Mouse (Mus musculus) urinary bladder, postnatal 0 days (tissue): Measurements from ENCODE around the gene Eif3j1. TPM values are rescaled to one million over a fixed set of nuclear protein-coding genes. Genes with fewer than 3 reads are reported as not detected.

Experiments used
- microRNA-seq: library from miRNA; unstranded; fragments of <30 nt; microRNA quantifications from one replicate; pipeline ENCODE4, GENCODE M21; 2016
- polyA plus RNA-seq: library from polyadenylated mRNA; unstranded; fragments of >200 nt; fragmentation: Nextera tagmentation; extraction: Ambion mirVana; gene quantifications from 2 replicates; pipeline ENCODE4 v1.2.1, GENCODE M21; 2015

Gene Eif3j1
- 7.7 and 8.7 TPM in 2 replicates for polyA plus RNA-seq

DNA sequence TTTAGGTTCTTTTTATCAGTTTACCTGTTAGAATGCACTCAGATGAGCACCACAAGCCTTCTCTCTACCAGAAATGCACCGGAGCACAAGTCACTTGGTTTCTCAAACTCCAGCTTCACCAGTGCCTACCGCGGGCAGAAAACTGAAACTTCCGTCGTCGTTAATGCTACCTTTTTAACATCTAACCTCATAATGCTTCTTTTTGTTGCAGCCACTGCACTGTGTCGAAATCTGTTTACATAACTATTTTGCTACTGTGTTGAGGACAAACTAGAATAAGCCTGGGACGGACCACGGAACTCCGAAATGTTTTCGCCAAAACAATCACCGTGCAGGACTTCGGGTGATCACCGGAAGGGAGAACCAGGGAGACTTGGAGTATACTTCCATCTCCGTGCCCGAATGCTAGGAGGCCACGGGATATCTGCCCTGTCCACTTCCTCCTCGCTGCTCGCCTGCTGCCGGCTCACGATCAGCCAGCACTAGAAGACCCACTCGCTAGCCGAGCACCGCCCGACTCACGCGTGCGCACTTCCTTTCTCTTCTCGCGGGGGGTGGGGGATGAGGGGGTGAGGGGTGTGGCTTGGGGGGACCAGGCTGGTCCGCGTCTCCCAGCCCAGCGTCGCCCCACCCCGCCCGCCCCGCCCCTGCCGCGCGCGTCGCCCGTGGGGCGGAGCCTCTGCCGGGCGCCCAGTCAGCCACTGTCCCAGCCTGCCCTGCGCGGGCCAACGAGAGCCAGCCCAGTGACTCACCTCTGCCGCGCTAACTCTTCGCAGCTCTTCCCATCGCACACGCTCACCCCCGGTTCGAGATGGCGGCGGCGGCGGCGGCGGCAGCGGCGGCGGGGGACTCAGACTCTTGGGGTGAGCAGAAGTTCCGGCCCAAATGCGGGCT, at the start of gene Eif3j1:
Gene Eif3j1 (plus strand): TSS at position 685 of the 894 bp plus-strand sequence.

Small RNA genes lying within 50 kb of the gene (microRNA-seq; reads per million reads assigned to microRNA genes)
- not detected for gene Gm47314

Other genes with a start within 250 kb of the Eif3j1 start
- gene Frmd5, start 221.5 kb upstream of the Eif3j1 start, polyA plus RNA-seq: 2.9 and 4.0 TPM in 2 replicates
- gene Casc4, start 161.6 kb upstream of the Eif3j1 start, polyA plus RNA-seq: 13.8 and 17.6 TPM in 2 replicates
- 19.7 and 26.0 TPM in 2 replicates for gene Ctdspl2, start 72.5 kb upstream of the Eif3j1 start, polyA plus RNA-seq
- gene Mageb3, start 72.5 kb upstream of the Eif3j1 start, polyA plus RNA-seq: 0.08 TPM in 1 of 2 replicates, not detected in the other
- 4.4 and 4.7 TPM in 2 replicates for gene Spg11, start 89.8 kb downstream of the Eif3j1 start, polyA plus RNA-seq
- gene B2m, start 119.1 kb downstream of the Eif3j1 start, polyA plus RNA-seq: 554 and 584 TPM in 2 replicates
- gene Trim69, start 132.2 kb downstream of the Eif3j1 start, polyA plus RNA-seq: 0.07 TPM in 1 of 2 replicates, not detected in the other
- gene Patl2, start 157.6 kb downstream of the Eif3j1 start, polyA plus RNA-seq: not detected in 2 replicates
- not detected in 2 replicates for gene Terb2, start 157.7 kb downstream of the Eif3j1 start, polyA plus RNA-seq
- 18.4 and 18.6 TPM in 2 replicates for gene Sord, start 206.2 kb downstream of the Eif3j1 start, polyA plus RNA-seq